Mouse (Mus musculus) G1E (cell line): ENCODE measurements around the gene Cd81. TPM values are rescaled to one million over a fixed set of nuclear protein-coding genes. Genes with fewer than 3 reads are reported as not detected.

Experiments used
- ATAC-seq: 2 replicates; pipeline ENCODE4 v1.8.0; 2016; ENCODE audit warnings: mild to moderate bottlenecking; ENCODE audit not compliant: insufficient number of reproducible peaks, poor library complexity, low FRiP score, severe bottlenecking; ENCODE audit errors: extremely low read depth
- DNase-seq: peaks from one replicate; pipeline ENCODE4 v3.0.0; 2012; ENCODE audit warnings: low spot score
- H3K27me3 ChIP-seq: 2 replicates; pipeline ENCODE4 v1.6.1; 2012; ENCODE audit warnings: mild to moderate bottlenecking, low read length, inconsistent platforms; ENCODE audit not compliant: insufficient read depth
- H3K36me3 ChIP-seq: replicated peaks from 2 replicates; pipeline ENCODE3; 2012; ENCODE audit warnings: mild to moderate bottlenecking, inconsistent platforms
- H3K4me1 ChIP-seq: 2 replicates; pipeline ENCODE4 v1.6.1; 2012; ENCODE audit warnings: low read depth, low read length, inconsistent platforms, mixed read lengths; ENCODE audit not compliant: insufficient read depth
- H3K4me3 ChIP-seq: 2 replicates; pipeline ENCODE4 v1.5.1; 2012; ENCODE audit warnings: low read depth, mild to moderate bottlenecking, inconsistent platforms, low read length, moderate library complexity, mixed read lengths
- H3K9me3 ChIP-seq: replicated peaks from 2 replicates; pipeline ENCODE4 v1.6.1; 2012; ENCODE audit warnings: inconsistent platforms
- CTCF ChIP-seq: IDR thresholded peaks from 2 replicates; pipeline ENCODE4 v1.5.1; 2012; ENCODE audit warnings: low read depth, low read length, inconsistent platforms, mixed read lengths
- GATA1 ChIP-seq: IDR thresholded peaks from 2 replicates; pipeline ENCODE4 v1.6.1; 2012; ENCODE audit warnings: borderline replicate concordance, low read length, inconsistent platforms, mixed read lengths
- GATA2 ChIP-seq: IDR thresholded peaks from 2 replicates; pipeline ENCODE4 v1.6.1; 2012; ENCODE audit warnings: low read depth, low read length, inconsistent platforms, borderline replicate concordance
- POLR2AphosphoS5 ChIP-seq: IDR thresholded peaks from 2 replicates; pipeline ENCODE4 v1.6.1; 2012; ENCODE audit warnings: low read depth, low read length, inconsistent platforms; ENCODE audit not compliant: insufficient replicate concordance
- TAL1 ChIP-seq: conservative IDR thresholded peaks from 2 replicates; pipeline ENCODE4 v1.6.1; 2012; ENCODE audit warnings: low read depth, low read length, inconsistent platforms, mixed read lengths
- polyA plus RNA-seq: library from polyadenylated mRNA; stranded (reverse); fragments of >175 nt; gene quantifications from 2 replicates; pipeline ENCODE4 v1.2.3, GENCODE M21; 2012
- total RNA-seq, 2 experiments: library from RNA; stranded (forward) in 1 of 2; stranded (reverse) in 1 of 2; fragments of 200-1000 nt in 1 of 2; fragments of >200 nt in 1 of 2; fragmentation: Nextera tagmentation in 1 of 2; gene quantifications; 2 replicates each; pipeline ENCODE4 v1.2.3; 2014 to 2017

Cd81 gene
- total and polyA plus RNA-seq, 3 experiments, result 187 to 192 (median 191) TPM

GRCm38 (mm10) chr7:143038174-143038931, 14.2 kb upstream of the Cd81 start:
- peak; percentile 75 for ATAC-seq

GRCm38 (mm10) chr7:143040561-143040960, 12.0 kb upstream of the Cd81 start:
- Histone ChIP-seq H3K27me3 (peaks cover 13% of the 10 kb centered on the region), H3K36me3 (no peaks in the 10 kb centered on the region), H3K4me1 (peaks cover 37% of the 10 kb centered on the region), H3K9me3 (peaks cover 4% of the 10 kb centered on the region; the same call in 1 of the 2 replicates), H3K4me3 (no peak overlapping the region)
- no peak for DNase-seq
- ATAC-seq, result no peak
- TF ChIP-seq TAL1 (no peak), GATA2 (no peak), GATA1 (no peak), CTCF (no peak), POLR2AphosphoS5 (no peak)

More at GRCm38 (mm10) chr7:143038174-143038931, 14.2 kb upstream of the Cd81 start:
- no peak for DNase-seq
- Histone ChIP-seq H3K9me3 (no peaks in the 10 kb centered on the region), H3K36me3 (no peaks in the 10 kb centered on the region), H3K4me1 (peaks cover 36% of the 10 kb centered on the region), H3K27me3 (peaks cover 16% of the 10 kb centered on the region), H3K4me3 (no peak overlapping the region)
- TF ChIP-seq GATA2 (no peak), POLR2AphosphoS5 (no peak), CTCF (no peak), GATA1 (no peak), TAL1 (no peak)

GRCm38 (mm10) chr7:143041138-143041822, 11.3 kb upstream of the Cd81 start:
- H3K36me3 ChIP-seq, result no peaks in the 10 kb centered on the region
- no peak overlapping the region for H3K4me3 ChIP-seq
- DNase-seq, result no peak
- no peak for ATAC-seq
- H3K4me1 ChIP-seq, result peaks cover 37% of the 10 kb centered on the region
- TF ChIP-seq CTCF, result no peak
- no peak for TF ChIP-seq TAL1
- TF ChIP-seq POLR2AphosphoS5, result no peak
- no peak for TF ChIP-seq GATA2
- no peak for TF ChIP-seq GATA1
- H3K27me3 ChIP-seq, result peaks cover 13% of the 10 kb centered on the region
- H3K9me3 ChIP-seq, result peaks cover 4% of the 10 kb centered on the region; the same call in 1 of the 2 replicates

GRCm38 (mm10) chr7:143042089-143042488, 10.4 kb upstream of the Cd81 start:
- Histone ChIP-seq H3K9me3 (peaks cover 4% of the 10 kb centered on the region; the same call in 1 of the 2 replicates), H3K36me3 (no peaks in the 10 kb centered on the region), H3K4me3 (no peak overlapping the region), H3K4me1 (peaks cover 36% of the 10 kb centered on the region), H3K27me3 (peaks cover 18% of the 10 kb centered on the region)
- TF ChIP-seq GATA1 (no peak), GATA2 (no peak)
- ATAC-seq, result no peak
- no peak for DNase-seq

- DNase-seq (no peak), ATAC-seq (no peak)
- no peak for TF ChIP-seq POLR2AphosphoS5
- TF ChIP-seq GATA1, result no peak
- TF ChIP-seq TAL1, result no peak
- TF ChIP-seq CTCF, result no peak
- no peak for TF ChIP-seq GATA2
- H3K27me3 ChIP-seq, result peaks cover 18% of the 10 kb centered on the region
- peaks cover 4% of the 10 kb centered on the region; the same call in 1 of the 2 replicates for H3K9me3 ChIP-seq
- H3K4me3 ChIP-seq, result no peak overlapping the region
- no peaks in the 10 kb centered on the region for H3K36me3 ChIP-seq
- peaks cover 30% of the 10 kb centered on the region for H3K4me1 ChIP-seq
These were observed 9.6 kb upstream of the Cd81 start for GRCm38 (mm10) chr7:143042897-143043300.
